Mouse (Mus musculus) kidney, embryonic 16.5 days (tissue): Measurements from ENCODE around the gene C1qtnf3. TPM values are rescaled to one million over a fixed set of nuclear protein-coding genes. Genes with fewer than 3 reads are reported as not detected.
"Not testable (repeated sequence)": the region's sequence is repeated elsewhere in the genome, so short reads cannot be mapped to it uniquely, and the experiment has no call there.

Source experiments
- ATAC-seq: fragments of 200-750 bp; cut with Nextera tagmentation; 2 replicates; pipeline ENCODE4 v1.8.0; 2017; ENCODE audit warnings: moderate TSS enrichment; ENCODE audit not compliant: low FRiP score, low TSS enrichment
- H3K27ac ChIP-seq: fragments of 300-500 bp; sonication (generic); 2 replicates; pipeline ENCODE4 v1.5.1; 2014; ENCODE audit warnings: low read length
- H3K27me3 ChIP-seq: fragments of 300-500 bp; sonication (generic); 2 replicates; pipeline ENCODE4 v1.6.1; 2014; ENCODE audit warnings: low read length, control low read depth, mixed read lengths; ENCODE audit not compliant: insufficient read depth
- H3K36me3 ChIP-seq: fragments of 300-500 bp; sonication (generic); 2 replicates; pipeline ENCODE4 v1.6.1; 2014; ENCODE audit warnings: low read length, control low read depth, mixed read lengths; ENCODE audit not compliant: insufficient read depth
- H3K4me1 ChIP-seq: fragments of 300-500 bp; sonication (generic); 2 replicates; pipeline ENCODE4 v1.6.1; 2014; ENCODE audit warnings: low read length, control low read depth, mixed read lengths; ENCODE audit not compliant: insufficient read depth
- H3K4me2 ChIP-seq: fragments of 300-500 bp; sonication (generic); replicated peaks from 2 replicates; pipeline ENCODE4 v1.6.1; 2014; ENCODE audit warnings: low read depth, low read length
- H3K4me3 ChIP-seq: fragments of 300-500 bp; sonication (generic); 2 replicates; pipeline ENCODE4 v1.5.1; 2014; ENCODE audit warnings: mild to moderate bottlenecking, low read length
- H3K9ac ChIP-seq: fragments of 300-500 bp; sonication (generic); replicated peaks from 2 replicates; pipeline ENCODE4 v1.6.1; 2014; ENCODE audit warnings: low read length
- H3K9me3 ChIP-seq: fragments of 300-500 bp; sonication (generic); 2 replicates; pipeline ENCODE4 v1.6.1; 2016; ENCODE audit warnings: low read length, control low read depth
- WGBS: fragments of 180-500 bp; shearing (Covaris S2); extraction: QIAGEN DNeasy Blood & Tissue Kit; methylation state at CpG from one replicate; pipeline ENCODE4 v1.1.7; 2014; 5-methylcytosine and 5-hydroxymethylcytosine counted together
- polyA plus RNA-seq: library from polyadenylated mRNA; unstranded; fragments of >200 nt; fragmentation: Nextera tagmentation; extraction: Ambion mirVana; gene quantifications from 2 replicates; pipeline ENCODE4 v1.2.1, GENCODE M21; 2015

C1qtnf3 gene
- polyA plus RNA-seq, 1 experiment from 2014 or later, result 15.1 TPM

DNA sequence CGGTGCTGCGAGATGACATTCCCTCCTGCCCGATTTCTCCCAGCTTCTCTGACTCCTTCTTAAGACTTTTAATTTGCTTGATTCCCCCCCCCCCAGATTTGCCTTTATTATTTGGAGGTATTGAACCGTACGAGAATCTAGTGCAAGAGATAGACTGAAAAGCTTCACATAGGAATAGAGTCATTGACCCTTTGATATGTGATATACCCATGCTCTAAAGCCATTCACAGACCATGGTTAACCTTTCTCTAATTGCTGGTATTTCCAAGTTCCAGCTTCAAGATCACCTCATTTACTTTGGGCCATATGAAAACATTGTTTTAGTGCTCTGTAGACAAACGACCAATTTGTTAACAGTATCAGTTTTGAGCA is 29.9 kb downstream of the C1qtnf3 start:
- Histone ChIP-seq H3K4me2 (peak overlapping the region; percentile 66), H3K9ac (peak overlapping the region; percentile 81), H3K9me3 (no peaks in the 10 kb centered on the region), H3K4me3 (peak overlapping the region; percentile 68), H3K27ac (peak overlapping the region; percentile 87), H3K36me3 (peaks cover 8% of the 10 kb centered on the region; the same call in 1 of the 2 replicates), H3K4me1 (peaks cover 9% of the 10 kb centered on the region; the same call in 1 of the 2 replicates), H3K27me3 (no peaks in the 10 kb centered on the region)
- 0 out of 2 replicates have a peak, but pooled peaks have one; percentile 2 for ATAC-seq
- 2% methylated on average over 6 of the region's 6 CpGs for WGBS

DNA sequence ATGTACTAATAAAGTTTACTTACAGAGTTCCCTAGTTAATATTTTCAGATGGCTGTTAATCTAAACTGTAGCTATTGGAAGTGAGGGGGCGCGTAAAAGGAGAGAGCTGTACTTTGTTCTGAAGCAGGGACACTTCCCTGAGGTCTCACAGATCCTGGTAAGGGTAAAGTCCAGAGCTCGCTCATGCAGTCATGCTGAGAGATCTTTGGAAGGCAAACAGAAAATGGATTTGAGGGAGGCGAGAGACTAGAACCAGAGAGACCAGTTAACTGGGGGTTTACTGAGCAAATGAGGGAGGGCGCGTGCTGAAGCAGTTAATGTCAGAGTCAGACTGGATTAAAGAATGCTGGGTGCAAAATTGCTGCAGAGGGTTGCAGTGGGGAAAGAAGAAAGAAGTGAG is 33.6 kb downstream of the C1qtnf3 start:
- ATAC-seq, result no peak
- Histone ChIP-seq H3K27ac (peak overlapping the region; percentile 56), H3K9me3 (no peaks in the 10 kb centered on the region), H3K9ac (no peak overlapping the region; the same call in 1 of the 2 replicates), H3K4me3 (no peak overlapping the region), H3K4me2 (no peak overlapping the region), H3K36me3 (peaks cover 25% of the 10 kb centered on the region; the same call in 1 of the 2 replicates), H3K4me1 (peaks cover 9% of the 10 kb centered on the region; the same call in 1 of the 2 replicates), H3K27me3 (no peaks in the 10 kb centered on the region)
- 77% methylated on average over 6 of the region's 6 CpGs for WGBS

DNA sequence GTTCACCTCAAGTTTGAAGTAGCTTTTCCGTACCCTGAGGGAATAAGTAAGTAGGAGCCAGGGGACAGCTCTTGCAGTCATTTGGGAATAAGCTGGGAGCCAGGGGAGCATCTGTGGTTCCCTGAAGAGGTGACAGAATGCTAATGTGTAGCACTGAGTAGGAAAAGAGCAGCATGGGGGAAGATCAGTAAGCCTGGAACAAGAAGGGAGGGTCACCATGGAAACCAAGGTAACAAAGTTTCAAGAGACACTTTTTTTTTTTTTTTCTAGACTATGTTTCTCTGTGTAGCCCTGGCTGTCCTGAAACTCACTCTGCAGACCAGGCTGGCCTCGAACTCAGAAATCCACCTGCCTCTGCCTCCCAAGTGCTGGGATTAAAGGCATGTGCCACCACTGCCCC is 34.3 kb downstream of the C1qtnf3 start:
- H3K4me2 ChIP-seq, H3K27me3 ChIP-seq, ATAC-seq, H3K4me1 ChIP-seq, H3K9ac ChIP-seq, H3K9me3 ChIP-seq, H3K4me3 ChIP-seq: not testable (repeated sequence)
- Histone ChIP-seq H3K36me3 (peaks cover 25% of the 10 kb centered on the region; the same call in 1 of the 2 replicates), H3K27ac (peak overlapping the region; percentile 56)
- 84% methylated on average over 2 of the region's 2 CpGs for WGBS

DNA sequence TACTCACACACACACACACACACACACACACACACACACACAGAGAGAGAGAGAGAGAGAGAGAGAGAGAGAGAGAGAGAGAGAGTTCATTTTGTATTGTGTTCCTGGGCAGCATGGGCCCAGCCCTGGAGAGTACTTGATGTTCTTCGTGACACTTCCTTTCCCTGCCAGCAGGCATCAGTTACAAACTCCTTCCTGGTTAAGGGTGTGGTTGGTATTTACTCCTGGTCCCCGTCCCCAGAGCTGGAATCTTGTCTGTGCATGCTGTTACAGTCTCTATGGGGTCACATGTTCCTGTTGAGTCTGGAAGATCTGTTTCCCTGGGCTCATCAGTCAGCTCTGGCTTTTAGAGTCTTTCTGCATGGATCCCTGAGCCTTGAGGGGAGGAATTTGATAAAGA is 38.3 kb downstream of the C1qtnf3 start:
- Histone ChIP-seq H3K4me3 (no peak overlapping the region), H3K27me3 (no peaks in the 10 kb centered on the region), H3K27ac (no peak overlapping the region), H3K9ac (no peak overlapping the region), H3K4me1 (no peaks in the 10 kb centered on the region), H3K36me3 (peaks cover 25% of the 10 kb centered on the region; the same call in 1 of the 2 replicates), H3K9me3 (no peaks in the 10 kb centered on the region), H3K4me2 (no peak overlapping the region)
- no peak for ATAC-seq
- 60% methylated on average over 2 of the region's 2 CpGs for WGBS

DNA sequence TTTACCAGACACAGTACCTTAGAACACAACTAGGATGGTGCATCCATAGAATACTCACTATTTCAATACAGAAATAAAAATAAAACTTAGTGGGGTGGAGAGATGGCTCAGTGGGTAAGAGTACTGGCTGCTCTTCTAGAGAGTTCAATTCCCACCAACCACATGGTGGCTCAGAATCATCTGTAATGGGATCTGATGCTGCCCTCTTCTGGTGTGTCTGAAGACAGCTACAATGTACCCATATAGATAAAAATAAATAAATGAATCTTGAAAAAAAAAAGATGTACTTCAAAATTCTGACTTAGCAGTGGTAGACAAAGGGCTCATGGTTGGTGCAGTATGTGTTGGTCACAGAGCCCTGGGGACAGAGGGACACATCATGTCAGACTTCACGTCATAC is 39.4 kb downstream of the C1qtnf3 start:
- peaks cover 25% of the 10 kb centered on the region; the same call in 1 of the 2 replicates for H3K36me3 ChIP-seq
- 79% methylated on average over 1 of the region's 1 CpGs for WGBS

DNA sequence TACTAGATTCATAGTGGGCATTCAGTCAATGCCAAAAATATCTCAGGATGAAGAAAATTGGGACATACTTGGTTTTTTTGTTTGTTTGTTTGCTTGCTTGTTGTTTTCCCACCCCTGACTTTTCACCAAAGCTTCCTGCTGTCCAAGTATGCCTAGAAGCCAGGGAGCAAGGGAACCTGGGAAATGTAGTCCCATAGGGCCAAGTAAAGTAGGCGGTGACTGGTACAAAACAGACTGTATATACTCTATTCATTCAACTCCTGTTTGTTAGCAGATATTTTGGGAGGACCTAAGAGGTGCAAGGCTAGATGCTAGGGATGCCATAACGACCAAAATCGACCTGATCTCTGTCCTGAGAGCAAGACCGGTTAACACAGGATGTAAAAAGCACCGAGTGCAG is 47.7 kb downstream of the C1qtnf3 start:
- Histone ChIP-seq H3K9ac (no peak overlapping the region), H3K9me3 (no peaks in the 10 kb centered on the region), H3K27me3 (no peaks in the 10 kb centered on the region), H3K27ac (no peak overlapping the region), H3K4me1 (no peaks in the 10 kb centered on the region), H3K36me3 (0 out of 2 replicates have a peak, but pooled peaks cover 4% of the 10 kb centered on the region), H3K4me2 (peak overlapping the region; percentile 25; the same call in 1 of the 2 replicates), H3K4me3 (no peak overlapping the region)
- 40% methylated on average over 5 of the region's 5 CpGs for WGBS
- ATAC-seq, result peak; percentile 77

More for the DNA sequence above, 39.4 kb downstream of the C1qtnf3 start:
- ATAC-seq, result no peak
- no peak overlapping the region for H3K9ac ChIP-seq
- no peak overlapping the region for H3K27ac ChIP-seq
- H3K9me3 ChIP-seq, result no peaks in the 10 kb centered on the region
- H3K4me1 ChIP-seq, result no peaks in the 10 kb centered on the region
- no peak overlapping the region for H3K4me2 ChIP-seq
- H3K27me3 ChIP-seq, result no peaks in the 10 kb centered on the region
- no peak overlapping the region for H3K4me3 ChIP-seq

DNA sequence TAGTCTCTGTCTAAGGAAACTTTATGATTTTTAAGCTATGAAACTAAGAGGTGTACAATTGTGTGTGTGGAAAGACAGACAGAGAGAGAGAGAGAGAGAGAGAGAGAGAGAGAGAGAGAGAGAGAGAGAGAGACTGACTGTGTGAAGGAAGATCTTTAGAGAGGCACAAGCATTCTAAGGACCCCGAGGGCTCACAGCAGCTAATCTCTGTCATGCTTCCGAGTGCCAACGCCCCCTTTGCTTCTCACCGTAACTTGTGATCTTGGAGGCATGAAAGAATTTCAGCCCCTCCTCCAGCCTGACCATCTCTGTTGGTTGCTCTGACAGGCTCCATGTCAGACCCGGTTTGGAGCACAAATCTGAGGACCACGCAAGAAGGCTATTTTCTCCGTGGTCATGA is 48.3 kb downstream of the C1qtnf3 start, which contains the start of gene Slc45a2:
Slc45a2 (plus strand) TSS at position 301 of the 400 bp plus-strand sequence.
- WGBS, result 56% methylated on average over 7 of the region's 7 CpGs
- ATAC-seq, result no peak
- H3K27ac ChIP-seq, result no peak within 1 kb of the TSS
- H3K4me2 ChIP-seq, result peak within 1 kb of the TSS; percentile 25; the same call in 1 of the 2 replicates
- no peaks in the 10 kb centered on the region for H3K36me3 ChIP-seq
- no peaks in the 10 kb centered on the region for H3K27me3 ChIP-seq
- no peak within 1 kb of the TSS for H3K4me3 ChIP-seq
- H3K9me3 ChIP-seq, result no peaks in the 10 kb centered on the region
- no peak within 1 kb of the TSS for H3K9ac ChIP-seq
- no peaks in the 10 kb centered on the region for H3K4me1 ChIP-seq

DNA sequence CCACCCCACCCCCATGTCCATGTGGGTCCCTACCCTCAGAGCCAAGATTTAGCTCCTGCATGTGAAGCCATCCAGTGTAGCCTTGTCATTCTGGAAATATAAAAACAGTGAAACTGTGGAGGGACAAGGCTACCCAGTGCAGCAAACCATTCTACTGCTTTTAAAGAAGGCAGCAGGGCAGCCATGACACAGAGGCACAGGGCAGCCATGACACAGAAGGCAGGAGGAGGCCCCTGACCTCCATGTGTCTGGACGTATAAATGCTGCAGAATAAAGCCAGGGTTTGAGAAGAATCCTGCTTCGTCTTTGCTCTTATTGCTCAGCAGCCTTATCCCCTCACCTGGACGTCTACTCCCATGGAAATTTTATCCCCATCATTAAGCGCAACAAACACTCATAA is 51.7 kb downstream of the C1qtnf3 start:
- no peak for ATAC-seq
- no peak overlapping the region for H3K9ac ChIP-seq
- no peaks in the 10 kb centered on the region for H3K9me3 ChIP-seq
- H3K4me2 ChIP-seq, result no peak overlapping the region
- no peak overlapping the region for H3K4me3 ChIP-seq
- no peaks in the 10 kb centered on the region for H3K27me3 ChIP-seq
- no peaks in the 10 kb centered on the region for H3K4me1 ChIP-seq
- 61% methylated on average over 4 of the region's 4 CpGs for WGBS
- no peak overlapping the region for H3K27ac ChIP-seq
- no peaks in the 10 kb centered on the region for H3K36me3 ChIP-seq

DNA sequence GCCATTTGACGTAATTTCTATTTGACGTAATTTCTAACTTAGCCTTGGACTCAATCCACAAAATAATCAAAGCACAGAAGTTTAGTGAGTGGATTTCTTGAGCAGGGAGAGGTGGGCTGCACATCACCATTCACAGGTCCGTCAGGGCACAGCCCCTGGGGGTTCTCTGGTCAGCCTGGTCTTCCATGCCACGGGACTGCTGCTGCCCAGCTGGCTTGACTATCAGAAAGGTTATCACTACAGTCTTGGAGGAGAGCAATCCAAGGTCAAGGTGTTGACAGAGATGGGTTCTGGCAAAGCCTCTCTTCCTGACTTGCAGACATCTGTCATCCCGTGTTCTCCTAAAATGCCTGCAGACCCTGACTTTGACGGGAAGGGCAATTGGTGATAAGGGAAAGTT is 52.5 kb downstream of the C1qtnf3 start:
- 78% methylated on average over 6 of the region's 6 CpGs for WGBS
- Histone ChIP-seq H3K4me3 (no peak overlapping the region), H3K27me3 (no peaks in the 10 kb centered on the region), H3K4me1 (no peaks in the 10 kb centered on the region), H3K4me2 (no peak overlapping the region), H3K36me3 (no peaks in the 10 kb centered on the region), H3K9ac (no peak overlapping the region), H3K27ac (no peak overlapping the region), H3K9me3 (no peaks in the 10 kb centered on the region)
- no peak for ATAC-seq

DNA sequence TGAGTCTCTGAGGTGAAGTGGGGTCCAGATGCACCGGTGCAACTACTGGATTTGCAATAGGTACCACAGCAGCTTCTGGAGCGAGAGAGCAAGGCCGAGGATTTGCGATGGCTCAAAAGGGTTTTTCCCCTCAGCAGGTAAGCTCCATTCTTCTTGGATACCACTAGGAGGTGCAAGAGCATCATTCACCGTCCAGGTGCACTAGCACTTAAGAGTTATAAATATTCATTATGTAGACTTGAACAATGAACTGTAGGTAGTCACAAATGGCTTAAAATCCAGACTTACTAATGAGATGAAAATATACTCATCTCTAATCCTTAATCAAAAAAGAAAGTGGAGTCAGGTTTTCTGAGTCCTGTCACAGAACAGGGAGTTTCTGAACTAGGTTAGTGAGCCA is 56.6 kb downstream of the C1qtnf3 start:
- H3K4me2 ChIP-seq, result no peak overlapping the region
- H3K9ac ChIP-seq, result no peak overlapping the region
- WGBS, result 18% methylated on average over 5 of the region's 5 CpGs
- H3K36me3 ChIP-seq, result no peaks in the 10 kb centered on the region
- no peaks in the 10 kb centered on the region for H3K27me3 ChIP-seq
- H3K4me3 ChIP-seq, result no peak overlapping the region
- no peaks in the 10 kb centered on the region for H3K4me1 ChIP-seq
- H3K27ac ChIP-seq, result no peak overlapping the region
- no peaks in the 10 kb centered on the region for H3K9me3 ChIP-seq
- no peak for ATAC-seq
